Comparison of ENCODE assay signal across 8 mouse cellular contexts in genomic region chr11:7063001-7063584, GRCm38 (mm10). TPM values are rescaled to one million over a fixed set of nuclear protein-coding genes. Genes with fewer than 3 reads are reported as not detected.
DNase-seq lines count a peak whose midpoint lies in the region; ATAC-seq and TF ChIP-seq lines count a peak whose summit lies in the region.

TSS of gene Adcy1 (plus strand) at chr11:7063489.

- peak within 1 kb of the TSS; percentile 81 for H3K9ac ChIP-seq in forebrain, postnatal 0 days
- peak within 1 kb of the TSS; percentile 79 for H3K9ac ChIP-seq in midbrain, embryonic 16.5 days (ENCODE audit: low read depth, low read length)

- H3K27ac ChIP-seq in forebrain, postnatal 0 days (ENCODE audit: low read depth, low read length): peak within 1 kb of the TSS; percentile 66
- H3K27ac ChIP-seq in left cerebral cortex, adult 2 months: peak within 1 kb of the TSS; percentile 97
- peak within 1 kb of the TSS; percentile 62 for H3K27ac ChIP-seq in midbrain, embryonic 16.5 days (ENCODE audit: low read length)

- peak within 1 kb of the TSS; percentile 80 for H3K4me2 ChIP-seq in forebrain, postnatal 0 days (ENCODE audit: low read depth)
- peak within 1 kb of the TSS; percentile 82 for H3K4me2 ChIP-seq in midbrain, embryonic 16.5 days (ENCODE audit: low read length)

- no peaks in the 10 kb centered on the region for H3K4me1 ChIP-seq in forebrain, postnatal 0 days (ENCODE audit: insufficient read depth)
- H3K4me1 ChIP-seq in midbrain, embryonic 16.5 days (ENCODE audit: control insufficient read depth, insufficient read depth, low read length): peaks cover 24% of the 10 kb centered on the region

- ATAC-seq in forebrain, postnatal 0 days: peak; percentile 70
- ATAC-seq in midbrain, embryonic 16.5 days: peak; percentile 65
- no peak for ATAC-seq in activated CD4-positive, CD25-positive, alpha-beta regulatory T cell, adult 4 months

- 0% methylated on average over 45 of the region's 69 CpGs for WGBS in forebrain, postnatal 0 days
- WGBS in midbrain, embryonic 16.5 days: 0% methylated on average over 25 of the region's 69 CpGs

- TF ChIP-seq CTCF in forebrain, postnatal 0 days (IDR thresholded peaks at IDR 0.05; ENCODE audit: low read depth): no peak
- TF ChIP-seq CTCF in left cerebral cortex, adult 2 months (IDR thresholded peaks at IDR 0.05): no peak

- intact Hi-C loops in left cerebral cortex, adult 2 months (cut with DNase I): loop anchor here (5.0 to 10.0 kb wide), 3 partner anchors 296 to 588 kb away; partner anchors contain the start of genes Purb and Ramp3

- no peaks in the 10 kb centered on the region for H3K9me3 ChIP-seq in forebrain, postnatal 0 days (ENCODE audit: low read length)
- no peaks in the 10 kb centered on the region for H3K9me3 ChIP-seq in midbrain, embryonic 16.5 days (replicated peaks; ENCODE audit: control insufficient read depth, low read length, poor library complexity, severe bottlenecking)

- H3K36me3 ChIP-seq in forebrain, postnatal 0 days (ENCODE audit: insufficient read depth): no peaks in the 10 kb centered on the region
- H3K36me3 ChIP-seq in midbrain, embryonic 16.5 days (ENCODE audit: control insufficient read depth, insufficient read depth, low read length): no peaks in the 10 kb centered on the region

- peaks cover 3% of the 10 kb centered on the region; the same call in 1 of the 2 replicates for H3K27me3 ChIP-seq in forebrain, postnatal 0 days (ENCODE audit: insufficient read depth, low read length)
- H3K27me3 ChIP-seq in midbrain, embryonic 16.5 days (ENCODE audit: control insufficient read depth, insufficient read depth, low read depth, low read length): no peaks in the 10 kb centered on the region

- peak in 1 of 2 experiments; percentile 67 for DNase-seq in left cerebral cortex, adult 18-20 months (ENCODE audit: low spot score in 2 of 2)
- no peak for DNase-seq in left cerebral cortex, adult 11 months (ENCODE audit: low spot score)
- peak; percentile 75 for DNase-seq in cerebellum, adult 8-10 months
- DNase-seq in forebrain, postnatal 0 days: peak; percentile 78
- peak; percentile 69 to 75 for DNase-seq in left cerebral cortex, adult 2 months (ENCODE audit: extremely low spot score in 1 of 2, low spot score in 2 of 2)
- no peak for DNase-seq in gastrocnemius, adult 18-20 months (ENCODE audit: low spot score)

- H3K4me3 ChIP-seq in forebrain, postnatal 0 days (ENCODE audit: low read depth, low read length): peak within 1 kb of the TSS; percentile 70
- H3K4me3 ChIP-seq in left cerebral cortex, adult 2 months: peak within 1 kb of the TSS; percentile 89
- H3K4me3 ChIP-seq in midbrain, embryonic 16.5 days (ENCODE audit: low read depth, low read length): peak within 1 kb of the TSS; percentile 78

RNA-seq across cellular contexts. Expression of gene Adcy1, which starts in this region (rescaled TPM):
- 100 to 1,000 TPM; 276 to 285 TPM for total RNA-seq in left cerebral cortex, adult 18-20 months (2021)
- total RNA-seq in forebrain, postnatal 0 days (2014; rRNA removed): 115 and 159 TPM in 2 replicates
- 12.6 and 13.6 TPM in 2 replicates for polyA plus RNA-seq in forebrain, postnatal 0 days (2015; fragmentation: Nextera tagmentation; extraction: Ambion mirVana)
- total RNA-seq in left cerebral cortex, adult 2 months (2021): 100 to 1,000 TPM; 298 to 316 TPM
- polyA plus RNA-seq in midbrain, embryonic 16.5 days (2015; fragmentation: Nextera tagmentation; extraction: Ambion mirVana): 9.9 and 10.9 TPM in 2 replicates
- under 1 TPM in 1 of 2 experiments, not detected in 1; 0.09 TPM for polyA plus RNA-seq in activated CD4-positive, CD25-positive, alpha-beta regulatory T cell, adult 4 months (2017; shearing (Covaris generic))
- total RNA-seq in gastrocnemius, adult 18-20 months (2021): under 1 TPM; 0.48 to 0.59 TPM

Comparison
In these comparisons a context has a peak if more than half of its experiments do, and no peak if none do; other contexts are left out.
1. RNA of gene Adcy1 (total RNA-seq): 298 to 316 TPM in left cerebral cortex, adult 2 months, 276 to 285 TPM in left cerebral cortex, adult 18-20 months and 115 to 159 TPM in forebrain, postnatal 0 days; 0.48 to 0.59 TPM in gastrocnemius, adult 18-20 months; every median in the first group is over 10 times any median in the second.
2. DNase-seq: peak in cerebellum, adult 8-10 months (single experiment), forebrain, postnatal 0 days (single experiment) and left cerebral cortex, adult 2 months (2 of 2); none in left cerebral cortex, adult 11 months (single experiment) and gastrocnemius, adult 18-20 months (single experiment).
3. Peak in every context shown above with its lines, with median percentiles within 50 percentile points of each other: H3K27ac ChIP-seq and H3K4me3 ChIP-seq.